Mouse (Mus musculus): ENCODE measurements around the gene Fosl1.

Fosl1 gene

DNA sequence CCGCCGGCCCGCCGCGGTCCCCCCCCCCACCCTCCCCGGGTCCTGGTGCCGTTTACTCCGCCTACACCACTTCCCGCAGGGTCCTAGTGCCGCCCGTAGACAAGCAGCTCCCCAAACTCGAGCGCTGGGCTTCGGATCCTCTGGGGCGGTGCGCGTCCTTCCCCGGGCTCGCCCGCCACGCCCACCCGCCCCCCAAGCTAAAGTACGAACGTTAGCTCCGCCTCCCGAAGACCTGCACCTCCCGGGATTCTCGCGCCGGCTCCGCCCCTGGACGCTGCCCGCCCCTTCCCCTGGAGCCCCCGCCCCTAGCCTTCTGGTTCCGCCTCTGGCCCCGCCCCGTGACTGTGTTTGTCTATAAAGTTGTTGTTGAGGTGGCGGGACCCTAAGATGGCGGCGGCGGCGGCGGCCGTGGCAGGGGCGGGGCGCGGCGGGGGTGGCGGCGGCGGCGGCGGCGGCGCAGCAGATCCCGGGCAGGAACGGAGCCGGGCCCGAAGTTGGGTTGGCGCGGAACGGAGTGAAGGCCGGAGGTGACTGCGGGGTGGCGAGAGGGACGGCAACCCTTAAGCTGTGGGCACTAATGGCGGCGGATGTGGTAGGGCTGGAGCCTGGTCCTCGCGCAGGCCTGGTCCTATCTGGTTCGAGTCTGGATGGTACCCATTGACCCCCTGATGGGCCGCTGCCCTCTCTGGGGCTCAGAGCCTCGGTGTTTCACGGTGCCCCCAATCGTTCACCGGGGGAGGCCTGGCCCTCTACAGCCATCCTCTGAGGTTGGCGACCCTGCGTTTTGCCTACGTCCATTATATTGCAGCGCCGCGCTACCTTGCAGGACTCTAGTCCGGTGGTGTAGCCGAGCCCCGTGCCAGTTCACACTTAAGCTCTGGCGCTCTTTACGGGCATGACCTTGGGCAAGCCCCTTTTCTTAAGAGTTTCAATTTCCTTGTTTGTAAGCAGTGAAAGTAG, 22.3 kb upstream of the Fosl1 start, which contains the start of the genes Drap1 and AI837181:
Gene Drap1 (minus strand): TSS at position 198 of the 960 bp plus-strand sequence.
Gene AI837181 (plus strand): TSS at position 363 of the 960 bp plus-strand sequence.
- peak; percentile 99 for DNase-seq

DNA sequence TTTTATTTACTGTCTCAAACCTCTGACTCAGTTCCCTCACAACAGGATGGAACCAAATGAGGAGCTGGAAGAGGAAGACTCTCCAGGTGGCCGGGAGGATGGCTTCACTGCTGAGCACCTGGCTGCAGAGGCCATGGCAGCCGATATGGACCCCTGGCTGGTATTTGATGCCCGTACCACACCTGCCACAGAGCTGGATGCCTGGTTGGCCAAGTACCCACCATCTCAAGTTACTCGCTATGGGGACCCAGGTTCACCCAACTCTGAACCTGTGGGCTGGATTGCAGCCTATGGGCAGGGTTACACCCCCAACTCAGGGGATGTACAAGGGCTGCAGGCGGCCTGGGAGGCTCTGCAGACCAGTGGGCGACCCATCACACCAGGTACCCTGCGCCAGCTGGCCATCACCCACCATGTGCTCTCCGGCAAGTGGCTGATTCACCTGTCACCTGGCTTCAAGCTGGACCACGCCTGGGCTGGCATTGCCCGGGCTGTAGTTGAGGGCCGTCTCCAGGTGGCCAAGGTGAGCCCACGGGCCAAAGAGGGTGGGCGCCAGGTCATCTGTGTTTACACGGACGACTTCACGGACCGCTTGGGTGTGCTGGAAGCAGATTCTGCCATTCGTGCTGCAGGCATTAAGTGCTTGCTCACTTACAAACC, 21.3 kb upstream of the Fosl1 start:
- DNase-seq: peak; percentile 97

DNA sequence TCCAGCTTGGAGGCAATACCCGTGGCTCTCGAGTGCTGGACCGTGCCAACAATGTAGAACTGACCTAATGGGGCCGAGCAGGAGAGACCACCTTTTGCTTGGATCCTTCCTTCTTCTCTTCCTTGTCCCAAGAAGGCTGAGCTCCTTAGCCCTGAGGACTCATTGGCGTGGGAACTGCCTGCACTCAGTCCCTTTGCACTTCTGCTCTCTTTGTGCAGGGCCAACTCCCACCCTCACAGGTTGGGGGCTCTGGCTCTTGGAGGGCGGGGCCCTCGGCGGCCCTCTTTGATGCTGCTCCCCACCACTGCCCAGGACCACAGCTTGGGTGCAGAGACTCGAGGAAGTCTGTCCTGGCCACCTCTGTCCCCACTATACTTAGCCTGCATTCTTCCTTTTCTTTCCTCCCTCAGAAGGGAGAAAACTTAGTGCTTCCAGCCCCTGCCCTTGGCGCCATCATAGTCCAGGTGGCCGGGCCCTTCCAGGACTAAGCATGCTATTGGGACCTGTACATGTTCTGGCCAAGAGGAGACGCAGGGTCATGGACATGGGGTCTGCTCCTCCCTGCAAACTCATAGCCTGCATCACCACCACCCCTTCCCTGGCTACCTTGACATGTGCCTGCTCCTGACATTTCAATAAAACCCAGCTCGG, 20.6 kb upstream of the Fosl1 start:
- DNase-seq: peak; percentile 92

DNA sequence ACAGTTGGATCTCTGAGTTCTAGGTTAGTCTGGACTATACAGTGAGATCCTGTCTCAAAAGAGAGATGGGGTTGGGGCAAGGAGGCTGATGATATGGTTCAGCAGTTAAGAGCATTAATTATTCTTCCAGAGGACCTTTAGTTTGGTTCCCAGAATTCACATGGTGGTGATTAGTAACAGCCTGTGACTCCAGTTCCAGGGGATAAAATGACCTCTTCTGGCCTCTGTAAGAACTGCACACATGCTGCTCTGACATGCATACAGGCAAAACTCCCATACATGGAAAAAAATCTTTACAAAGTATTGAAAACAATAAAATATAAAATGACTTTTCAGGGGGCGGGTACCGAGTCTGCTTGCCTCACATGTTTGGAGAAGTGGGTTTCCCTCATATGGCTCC, 19.3 kb upstream of the Fosl1 start:
- no peak for DNase-seq

DNA sequence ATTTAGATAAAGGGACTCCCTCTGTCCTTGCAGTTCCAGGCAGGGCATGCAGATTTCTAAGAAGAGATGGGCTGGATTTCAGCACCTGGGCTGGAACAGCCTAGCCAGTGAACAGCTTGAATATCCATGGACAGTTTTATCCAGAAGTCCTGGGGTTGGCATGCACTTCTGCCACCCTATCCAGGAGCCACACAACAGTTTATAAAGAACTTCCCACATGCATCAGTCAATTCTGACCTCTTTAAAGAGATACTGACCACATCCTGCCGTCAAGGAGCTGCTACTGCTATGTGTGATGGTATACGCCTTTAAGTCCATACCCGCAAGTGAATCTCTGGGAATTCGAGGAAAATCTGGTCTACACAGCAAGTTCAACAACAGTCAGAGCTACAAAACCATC, 18.1 kb upstream of the Fosl1 start:
- no peak for DNase-seq

DNA sequence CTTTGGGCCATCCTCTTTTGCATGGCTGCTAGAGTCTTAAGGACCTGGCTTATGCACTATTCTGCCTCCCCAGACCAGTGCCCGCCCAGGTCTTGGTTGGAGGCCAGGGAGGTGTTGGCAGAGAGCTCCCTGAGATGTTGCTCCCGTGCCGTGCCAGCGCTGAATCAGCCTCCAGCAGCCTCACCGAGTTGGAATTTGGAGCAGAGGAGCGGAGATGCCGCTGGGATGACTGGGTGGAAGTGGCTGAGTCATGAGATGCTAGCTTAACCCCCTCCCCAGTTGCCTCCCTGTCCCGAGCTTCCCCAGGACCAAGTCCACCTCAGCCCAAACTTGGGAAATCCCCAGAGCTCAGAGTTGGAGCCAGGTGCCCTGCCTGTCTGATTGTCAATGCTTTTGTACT, 17.5 kb upstream of the Fosl1 start:
- DNase-seq: peak; percentile 96

DNA sequence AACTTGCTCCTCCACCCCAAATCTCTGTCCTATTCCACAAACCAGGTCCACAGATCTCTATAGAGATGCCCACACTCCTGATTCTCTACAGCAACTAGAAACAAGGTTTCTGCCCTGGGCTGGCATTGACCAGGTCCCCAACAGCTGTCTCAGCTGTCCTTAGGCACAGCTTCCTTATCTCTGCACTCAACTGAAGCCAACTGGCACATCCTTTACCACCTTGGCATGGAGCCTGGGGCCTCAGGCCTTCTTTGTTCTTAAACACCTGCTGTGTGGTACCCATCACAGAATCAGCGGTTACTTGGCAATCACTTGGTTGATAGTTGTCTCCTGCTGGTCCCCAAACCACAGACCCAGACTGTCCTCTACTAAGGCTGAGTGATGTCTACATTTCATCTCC, 16.9 kb upstream of the Fosl1 start:
- DNase-seq: no peak

DNA sequence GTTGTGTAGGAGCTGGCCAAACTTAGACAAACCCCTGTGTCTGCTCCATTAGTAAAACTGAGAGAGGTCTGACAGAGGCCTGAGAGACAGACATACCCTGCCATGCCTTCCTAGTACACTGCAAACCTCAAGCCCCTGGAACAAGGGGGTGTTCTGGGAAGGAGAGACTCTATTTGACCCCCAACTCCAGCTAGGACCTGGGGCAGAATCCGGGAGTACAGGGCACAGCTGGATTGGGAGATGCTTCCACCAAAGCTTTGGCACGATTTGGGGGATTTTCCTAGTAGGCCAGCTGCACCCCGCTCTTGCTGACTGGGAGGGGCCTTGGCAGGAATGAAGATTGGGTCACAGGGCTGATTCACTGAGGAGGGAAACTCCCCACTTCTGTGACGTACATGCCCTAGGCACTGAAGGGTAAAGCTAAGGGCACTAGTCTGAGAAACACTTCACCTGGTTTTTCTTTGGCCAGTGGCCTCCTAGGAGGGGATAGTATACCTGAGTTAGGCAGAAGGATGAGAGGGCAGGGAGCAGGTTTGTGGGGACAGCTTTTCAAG, 15.4 kb upstream of the Fosl1 start:
- peak; percentile 94 for DNase-seq

DNA sequence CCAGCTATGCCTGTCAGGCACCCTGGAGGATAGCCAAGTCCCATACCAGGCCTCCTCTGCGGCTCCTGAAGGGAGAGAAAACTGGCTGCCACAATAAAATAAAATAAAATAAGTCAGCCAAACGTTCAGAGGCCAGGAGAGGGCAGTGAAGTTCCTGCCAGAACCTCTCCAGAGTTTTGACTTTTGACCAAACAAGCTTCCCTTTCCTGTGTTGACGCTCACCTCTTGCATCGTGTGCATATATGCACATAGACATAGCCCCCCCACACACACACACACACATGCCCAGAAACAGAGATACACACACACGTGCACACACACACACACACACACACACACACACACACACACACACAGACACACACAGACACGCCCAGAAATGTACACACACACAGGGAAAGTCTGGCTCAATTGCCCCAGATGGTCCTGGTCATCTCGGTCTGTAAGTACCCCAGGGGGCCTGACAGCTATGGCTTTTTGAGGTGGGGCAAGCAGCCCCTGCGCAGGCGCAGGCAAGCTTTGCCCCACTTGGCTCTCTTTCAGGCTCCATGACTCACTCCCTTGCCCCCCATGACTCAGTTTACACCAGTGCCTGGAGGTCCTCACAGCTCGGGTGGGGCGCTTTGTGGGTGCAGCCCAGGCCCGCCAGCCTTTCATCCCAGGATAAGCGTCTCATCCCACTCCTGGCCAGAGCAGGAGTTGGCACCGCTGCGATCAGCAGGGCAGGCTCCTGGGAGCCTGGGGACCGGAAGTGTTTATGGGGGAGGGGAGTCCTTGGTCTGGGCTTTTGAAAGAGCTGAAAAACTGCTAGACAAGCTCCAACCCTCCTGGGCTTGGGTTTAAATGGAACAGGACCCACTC, 14.1 kb upstream of the Fosl1 start:
- DNase-seq: peak; percentile 97

DNA sequence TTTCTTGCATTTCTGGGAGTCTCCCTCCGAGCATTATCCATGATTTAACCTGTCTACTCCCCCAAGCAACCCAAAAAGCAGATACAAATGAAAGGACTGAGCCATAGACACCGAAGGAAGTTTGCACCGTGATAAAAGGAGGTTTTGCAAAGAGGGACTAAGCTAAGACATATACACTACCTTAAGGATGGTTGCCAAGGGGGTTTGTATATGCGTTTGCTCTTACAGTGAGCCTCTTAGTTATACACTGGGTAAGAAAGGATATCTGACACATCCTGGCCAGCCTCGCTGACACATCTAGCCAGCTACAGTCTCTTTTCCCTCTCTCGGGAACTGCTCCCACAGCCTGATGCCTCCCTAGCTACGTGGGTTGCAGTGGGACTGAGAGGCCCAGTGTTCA, 13.4 kb upstream of the Fosl1 start:
- no peak for DNase-seq

DNA sequence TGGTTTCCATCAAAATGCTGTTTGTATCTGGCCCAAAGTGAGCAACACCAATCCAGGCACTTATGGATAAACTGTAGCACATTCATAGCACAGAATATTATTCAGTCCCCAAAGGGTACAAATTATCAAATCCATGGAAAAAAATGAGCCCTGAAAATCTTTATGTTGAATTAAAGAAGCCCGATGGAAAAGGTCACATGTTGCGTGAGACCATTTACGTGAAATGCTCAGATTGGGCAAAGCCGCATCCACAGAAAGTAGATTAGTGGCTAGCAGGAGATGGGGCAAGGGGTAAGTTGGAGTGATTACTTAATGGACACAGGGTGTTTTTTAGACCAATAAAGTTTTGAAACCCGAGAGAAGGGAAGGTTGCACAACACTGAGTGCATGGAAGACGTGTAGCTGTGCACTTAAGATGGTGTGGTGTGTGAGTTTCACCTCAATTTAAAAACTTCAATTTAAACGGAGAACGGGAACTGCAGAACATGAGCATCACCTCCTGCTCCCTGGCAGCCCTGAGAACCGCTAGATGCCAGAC, 2.9 kb upstream of the Fosl1 start:
- no peak for DNase-seq

DNA sequence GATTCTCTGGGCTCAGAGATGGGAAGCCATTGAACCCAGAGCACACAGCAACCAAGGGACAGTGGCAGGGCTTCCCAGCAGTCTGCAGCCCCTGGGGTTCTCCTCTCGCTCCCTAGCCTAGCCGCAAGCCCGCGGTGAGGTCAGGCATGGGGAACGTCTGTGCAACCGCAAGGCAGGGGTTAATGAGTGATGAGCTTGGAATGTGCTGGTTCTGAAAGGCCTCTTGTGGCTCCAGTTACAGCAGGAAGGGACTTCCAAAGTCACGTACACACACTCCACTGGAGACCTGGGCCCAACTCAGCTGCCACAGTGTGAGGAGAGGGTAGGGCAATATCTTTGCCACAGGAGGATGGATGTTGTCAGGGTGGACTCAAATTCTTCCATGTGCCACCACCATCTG, 2.4 kb upstream of the Fosl1 start:
- DNase-seq: no peak

DNA sequence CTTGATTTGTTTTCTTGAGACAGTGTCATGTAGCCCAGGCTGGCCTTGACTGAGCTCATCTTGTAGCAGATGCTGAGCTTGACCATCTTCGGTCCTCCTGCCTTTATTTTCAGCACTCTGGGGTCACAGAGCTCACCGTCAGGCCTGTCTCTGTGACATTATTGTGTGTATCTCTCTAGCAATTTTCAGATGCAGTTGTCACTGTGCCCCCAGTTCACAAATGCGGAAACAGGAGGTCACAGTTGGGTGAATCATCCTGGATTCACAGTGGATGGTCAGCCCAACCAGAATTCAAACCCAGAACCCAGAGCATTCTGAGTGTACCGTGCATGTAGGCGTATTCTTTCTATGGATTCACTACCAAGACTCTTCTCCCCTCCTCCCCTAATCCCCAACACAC, 1.6 kb upstream of the Fosl1 start:
- no peak for DNase-seq

DNA sequence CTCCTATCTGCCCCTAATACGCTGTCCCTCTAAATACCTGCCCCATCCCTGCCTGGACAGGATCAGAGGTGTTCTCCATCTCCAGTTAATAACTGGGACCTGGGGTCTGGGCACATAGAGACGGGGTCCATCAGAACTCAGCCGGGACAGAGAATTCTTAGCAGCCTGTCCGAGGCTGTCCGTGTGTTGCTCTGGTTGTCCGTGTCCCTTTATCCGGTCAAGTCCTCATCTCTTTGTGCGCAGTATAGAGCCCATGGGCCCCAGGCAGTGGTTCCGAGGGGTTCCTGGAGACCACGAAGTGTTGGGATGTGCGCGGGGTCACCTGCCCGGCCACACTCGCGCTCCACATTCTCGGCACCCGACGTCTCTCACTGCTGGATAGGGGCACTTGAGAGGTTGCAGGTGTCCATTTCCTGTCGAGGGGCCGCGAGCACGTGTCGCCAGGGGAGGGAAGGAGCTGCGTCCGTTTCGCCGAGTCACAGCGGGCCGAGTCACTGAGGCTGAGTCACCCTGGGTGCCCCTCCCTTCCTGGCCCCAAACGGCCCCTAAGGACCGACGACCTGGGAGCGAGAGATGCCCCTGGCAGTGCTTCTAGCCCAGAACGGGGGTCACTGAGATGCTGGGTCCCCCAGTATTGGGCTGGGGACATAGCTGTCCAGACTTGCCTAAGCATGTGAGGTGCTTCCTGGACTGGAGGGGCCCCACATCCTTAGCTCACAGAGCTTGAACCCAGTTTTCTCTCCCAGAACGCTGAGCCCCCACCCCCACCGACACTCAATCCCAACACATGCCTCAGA, 1.2 kb downstream of the Fosl1 start:
- DNase-seq: peak; percentile 94

DNA sequence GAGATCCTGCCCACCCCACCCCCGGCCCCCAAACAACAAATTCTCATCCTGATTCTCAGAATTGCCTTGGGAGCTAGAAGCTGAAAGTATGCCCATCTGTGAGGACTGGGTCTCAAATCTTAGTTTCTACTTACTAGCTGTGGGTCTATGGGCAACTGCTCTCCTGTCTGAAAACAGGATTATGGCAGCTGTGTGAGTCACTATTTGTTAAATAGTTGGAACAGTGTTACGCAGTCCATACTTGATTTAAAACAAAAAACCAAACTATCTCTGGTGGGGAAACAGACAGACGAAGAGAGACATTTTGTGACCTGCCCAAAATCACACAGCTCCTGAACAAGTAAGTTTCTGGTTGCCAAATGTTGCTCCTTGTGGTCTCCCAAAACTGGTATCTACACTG, 2.3 kb downstream of the Fosl1 start:
- no peak for DNase-seq

DNA sequence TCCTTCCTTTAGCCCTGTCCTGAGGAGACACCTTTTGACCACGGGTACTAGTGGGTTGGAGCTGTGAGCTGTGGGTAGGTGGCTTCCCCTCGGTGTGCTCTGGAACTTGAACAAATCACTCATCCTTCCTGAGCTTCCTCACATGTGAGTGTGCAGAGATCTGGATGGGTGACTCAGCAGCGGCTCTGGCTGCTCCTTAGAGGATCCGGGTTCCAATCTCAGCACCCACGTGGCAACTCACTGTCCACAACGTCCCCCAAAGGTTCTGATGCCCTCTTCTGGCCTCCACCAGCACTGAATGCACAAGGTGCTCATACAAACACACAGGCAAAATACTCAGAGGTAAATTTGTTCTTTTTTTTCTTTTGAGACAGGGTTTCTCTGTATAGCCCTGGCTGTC, 4.4 kb downstream of the Fosl1 start:
- DNase-seq: no peak

DNA sequence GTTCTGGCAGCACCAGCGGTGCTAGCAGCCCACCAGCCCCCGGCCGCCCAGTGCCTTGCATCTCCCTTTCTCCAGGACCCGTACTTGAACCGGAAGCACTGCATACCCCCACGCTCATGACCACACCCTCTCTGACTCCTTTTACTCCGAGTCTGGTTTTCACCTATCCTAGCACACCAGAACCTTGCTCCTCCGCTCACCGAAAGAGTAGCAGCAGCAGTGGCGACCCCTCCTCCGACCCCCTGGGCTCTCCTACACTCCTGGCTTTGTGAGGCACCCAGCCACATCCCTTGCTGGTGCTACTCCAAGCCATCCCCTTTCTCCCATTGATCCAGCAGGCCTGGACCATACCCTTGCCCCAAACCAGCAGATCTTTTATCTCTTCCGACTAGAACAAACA, 7.7 kb downstream of the Fosl1 start:
- peak; percentile 92 for DNase-seq

DNA sequence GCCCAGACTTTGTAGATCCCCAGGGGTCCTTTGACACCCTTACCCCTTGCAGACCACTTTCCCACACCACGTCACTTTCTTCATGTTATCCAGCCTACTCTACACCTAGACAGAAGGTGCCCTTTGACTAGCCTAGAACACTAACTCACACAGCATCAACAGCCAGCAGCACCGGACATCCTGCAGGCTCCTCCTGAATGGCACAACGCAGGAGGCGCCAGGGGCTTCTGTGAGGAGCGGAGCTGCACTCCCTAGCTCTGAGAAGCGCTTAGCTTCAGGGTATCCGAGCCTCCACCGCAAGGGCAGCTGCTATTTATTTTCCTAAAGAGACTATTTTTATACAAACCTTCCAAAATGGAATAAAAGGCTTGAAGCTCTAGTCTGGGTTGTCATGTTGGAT, 8.2 kb downstream of the Fosl1 start:
- peak; percentile 88 for DNase-seq

DNA sequence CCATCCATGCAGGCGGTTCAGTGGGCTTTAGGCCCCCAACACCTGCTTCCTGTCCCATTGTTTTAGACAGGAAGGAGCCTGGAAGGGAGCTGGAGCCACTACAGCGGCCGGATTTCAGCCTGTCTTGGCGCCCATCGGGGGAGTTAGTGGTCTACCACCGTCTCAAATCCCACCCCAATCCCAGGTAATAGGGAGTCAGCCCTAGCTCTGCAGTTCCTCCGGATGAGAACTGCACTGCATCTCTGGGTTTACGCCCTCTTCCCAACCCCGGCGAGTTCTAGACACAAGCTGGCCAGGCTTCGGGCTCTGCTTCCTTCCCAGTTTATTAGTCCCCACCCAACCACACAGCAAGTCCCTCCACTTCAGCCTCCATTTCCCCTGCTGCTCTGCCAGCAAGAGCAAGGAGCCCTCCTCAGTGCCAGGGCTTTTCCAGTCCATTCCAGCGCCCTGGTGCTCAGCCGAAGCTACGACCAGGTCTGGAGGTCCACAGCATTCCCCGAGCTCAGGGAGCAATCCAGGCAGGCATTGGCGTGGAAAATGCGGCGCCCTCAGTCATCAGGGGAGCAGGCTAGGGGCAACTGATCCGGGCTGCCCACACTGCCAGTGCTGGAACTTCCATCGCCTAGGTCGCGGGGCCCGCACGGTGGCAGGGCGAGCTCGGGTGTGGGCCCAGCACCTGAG, 9.0 kb downstream of the Fosl1 start:
- peak; percentile 98 for DNase-seq

DNA sequence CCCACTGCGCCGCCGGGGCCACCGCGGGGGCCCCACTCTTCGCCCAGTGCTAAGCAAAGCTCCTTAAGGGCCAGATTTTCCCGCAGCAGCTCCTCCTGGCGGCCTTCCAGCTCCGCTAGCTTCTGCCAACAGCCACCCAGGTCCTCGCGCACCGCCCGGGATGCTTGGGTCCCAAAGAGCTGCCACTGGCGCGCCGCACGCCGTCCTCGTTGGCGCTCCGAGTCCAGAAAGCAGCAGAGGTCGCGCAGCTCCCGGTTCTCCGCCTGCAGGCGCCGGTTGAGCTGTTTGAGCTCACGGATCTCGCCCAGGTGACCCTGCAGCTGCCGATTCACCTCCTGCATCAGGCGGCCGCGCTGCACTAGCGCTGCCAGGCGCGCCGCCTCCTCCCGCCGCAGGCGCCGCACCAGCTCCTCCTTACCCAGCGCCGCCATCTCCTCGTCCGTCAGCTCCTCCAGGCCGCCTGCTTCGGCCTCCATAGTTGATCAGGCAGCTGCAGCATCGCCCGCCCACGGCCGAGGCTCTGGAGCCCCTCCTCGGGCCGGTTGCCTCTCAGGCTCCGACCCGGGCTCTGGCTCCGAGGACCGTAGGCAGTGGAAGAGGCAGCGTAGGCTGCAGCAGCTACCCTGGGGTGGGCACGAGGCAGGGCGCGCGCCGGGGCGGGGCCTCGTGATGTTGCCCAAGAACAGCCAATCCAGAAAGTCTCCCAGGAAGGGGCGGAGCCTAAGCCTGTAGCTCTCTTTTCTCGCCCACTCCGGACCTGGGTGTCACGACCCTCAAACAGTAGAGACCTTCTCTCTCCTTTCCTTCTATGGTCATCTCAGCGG, 9.8 kb downstream of the Fosl1 start:
- peak; percentile 100 for DNase-seq
